Mouse (Mus musculus) mouse embryonic stem cell (cell line): ENCODE data around the gene Tmem199.

Experiments
- in situ Hi-C, 2 experiments: fragments of 300-500 bp; cut with MboI; formaldehyde crosslinking; loops; 1 replicate in 1 of 2; 3 replicates in 1 of 2; pipeline ENCODE4 v1.14.3; 2019 to 2020; ENCODE audit warnings: low sequenced_read_pairs in 2 of 2, low pct_unique_long_range_greater_than_20kb in 1 of 2, mixed read lengths in 1 of 2; ENCODE audit not compliant: unreplicated experiment in 1 of 2

Gene Tmem199

GRCm38 (mm10) chr11:78512025-78512957 lies at the start of gene Tmem199, which contains the start of gene Poldip2:
Gene Tmem199 (minus strand): TSS chr11:78512172.
Gene Poldip2 (plus strand): TSS chr11:78512193.
- in situ Hi-C loops: no loop called here

- in situ Hi-C loops: loop anchor here in 1 of 2 experiments (10.0 to 25.0 kb wide), 2 partner anchors 274 to 377 kb away; no protein-coding TSS in a partner anchor
Measured at GRCm38 (mm10) chr11:78560447-78560846, 48.5 kb upstream of the Tmem199 start.

DNA sequence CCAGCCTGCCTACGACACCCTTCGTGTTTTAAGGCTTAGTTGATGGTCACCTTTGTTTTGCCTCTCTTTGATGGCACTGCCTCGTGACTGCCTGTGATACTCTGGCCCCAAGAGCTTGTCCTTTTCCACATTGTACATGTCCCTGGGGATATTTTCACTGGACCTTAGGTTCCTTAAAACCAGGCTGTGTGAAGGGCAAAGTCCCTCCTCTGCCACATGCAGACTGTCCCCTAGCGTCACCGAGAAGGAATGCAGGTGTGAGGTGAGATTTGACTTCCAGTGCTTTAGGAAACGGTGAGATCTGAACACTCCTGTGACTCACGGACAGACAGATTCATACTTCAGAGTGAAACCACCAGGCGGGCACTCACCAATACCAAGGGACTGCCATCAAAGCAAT lies 45.3 kb upstream of the Tmem199 start:
- in situ Hi-C loops: loop anchor here in 1 of 2 experiments (25.0 kb wide), 1 partner anchor 380 kb away; no protein-coding TSS in a partner anchor

DNA sequence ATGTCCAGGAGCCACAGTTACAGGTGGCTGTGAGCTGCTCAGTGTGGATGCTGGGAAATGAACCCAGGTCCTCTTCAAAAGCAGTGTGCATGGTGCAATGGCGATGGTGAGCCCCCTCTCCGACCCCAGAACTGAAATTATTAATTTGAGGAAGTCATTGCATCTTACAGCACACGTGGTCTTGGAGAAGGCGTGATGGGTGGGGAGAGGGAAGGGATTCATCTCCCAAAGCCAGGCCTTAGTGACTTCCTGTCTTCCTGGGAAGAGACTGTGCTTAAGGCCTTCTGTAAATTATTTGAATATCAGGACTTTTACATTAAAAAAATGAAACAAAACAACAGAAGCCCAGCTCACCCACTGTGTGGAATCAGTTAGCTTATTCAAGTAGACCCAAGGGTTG lies 44.1 kb upstream of the Tmem199 start:
- in situ Hi-C loops: loop anchor here in 1 of 2 experiments (25.0 kb wide), 1 partner anchor 381 kb away; no protein-coding TSS in a partner anchor

DNA sequence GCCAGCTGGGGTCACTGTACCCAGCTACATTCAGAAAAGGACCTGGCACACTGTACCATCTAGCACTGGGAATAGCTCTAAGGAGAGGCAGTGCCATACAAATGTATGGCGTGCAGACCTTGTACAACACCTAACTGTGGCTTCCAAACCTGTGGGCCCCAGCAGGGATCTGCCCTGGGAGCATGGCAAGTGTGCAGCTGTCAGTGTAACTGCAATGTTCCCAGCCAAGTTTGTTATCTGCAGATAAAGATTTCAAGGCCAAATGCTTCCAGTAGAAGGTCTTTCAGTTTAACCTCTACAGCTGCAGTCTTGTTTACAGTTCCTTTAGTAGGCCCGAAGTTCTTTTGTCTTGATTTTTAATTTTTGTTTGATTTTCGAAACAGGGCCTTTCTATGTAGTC lies 43.7 kb upstream of the Tmem199 start:
- in situ Hi-C loops: loop anchor here in 1 of 2 experiments (25.0 kb wide), 1 partner anchor 382 kb away; no protein-coding TSS in a partner anchor

GRCm38 (mm10) chr11:78551059-78551398 lies 39.1 kb upstream of the Tmem199 start:
- in situ Hi-C loops: loop anchor here in 1 of 2 experiments (25.0 kb wide), 1 partner anchor 386 kb away; no protein-coding TSS in a partner anchor

- in situ Hi-C loops: loop anchor here in 1 of 2 experiments (25.0 kb wide), 1 partner anchor 387 kb away; no protein-coding TSS in a partner anchor
Measured at GRCm38 (mm10) chr11:78550168-78551058, 38.4 kb upstream of the Tmem199 start, which contains the start of gene Tmem97. Gene Tmem97 (minus strand): TSS chr11:78550777.

- in situ Hi-C loops: no loop called here
Measured at GRCm38 (mm10) chr11:78549491-78549987, 37.6 kb upstream of the Tmem199 start.

DNA sequence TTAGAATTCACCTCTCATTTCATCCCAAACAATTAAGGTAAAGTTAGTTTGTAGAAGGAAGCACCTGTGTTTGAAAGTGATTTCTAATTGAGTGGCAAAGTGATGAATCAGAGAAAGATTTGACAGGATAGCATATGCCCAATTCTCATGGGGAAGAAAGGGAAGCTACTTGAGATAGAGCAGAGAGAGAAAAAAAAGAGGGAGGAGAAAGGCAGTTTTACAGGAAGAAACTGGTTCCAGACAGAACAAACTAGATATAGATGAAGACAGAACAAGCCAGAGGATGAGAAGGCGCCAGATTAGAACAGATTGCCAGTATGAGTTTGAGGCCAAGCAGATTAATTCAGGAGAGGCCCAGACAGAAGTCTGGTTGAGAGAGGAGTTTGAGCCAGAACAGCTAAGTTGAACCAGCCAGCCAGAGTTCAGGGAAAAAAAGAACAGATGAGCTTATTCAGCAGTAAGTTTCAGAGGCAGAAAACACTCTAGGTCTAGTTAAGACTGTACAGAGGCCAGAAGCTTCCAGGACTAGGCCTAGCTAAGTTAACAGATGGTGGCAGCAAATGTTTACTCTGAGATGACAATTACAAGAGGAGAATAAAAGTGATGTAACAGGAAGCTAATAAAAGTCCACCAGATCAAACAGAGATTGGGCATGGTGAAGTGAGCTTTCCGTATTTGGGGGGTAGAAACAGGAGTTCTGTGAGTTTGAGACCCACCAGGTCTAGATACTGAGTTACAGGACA lies 35.9 kb upstream of the Tmem199 start:
- in situ Hi-C loops: no loop called here

DNA sequence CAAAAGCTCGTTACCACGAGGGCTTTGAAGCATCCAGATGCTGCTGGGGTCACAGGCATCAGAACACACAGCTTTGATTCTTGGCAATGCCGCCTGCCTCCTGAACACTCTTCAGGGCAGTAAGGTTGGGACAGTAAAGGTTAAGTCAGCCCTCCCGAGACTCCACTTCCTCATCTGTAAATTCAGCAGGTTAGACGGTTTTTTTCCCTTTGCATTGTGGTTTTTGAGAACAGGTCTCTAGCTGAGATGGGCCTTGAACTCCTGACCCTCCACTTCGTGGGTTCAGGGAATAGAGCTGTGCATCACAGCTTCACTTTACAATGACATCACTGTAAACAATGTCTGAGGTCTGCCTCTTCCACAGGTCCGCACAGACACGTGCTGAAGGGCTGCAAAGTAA lies 33.2 kb upstream of the Tmem199 start:
- in situ Hi-C loops: no loop called here

DNA sequence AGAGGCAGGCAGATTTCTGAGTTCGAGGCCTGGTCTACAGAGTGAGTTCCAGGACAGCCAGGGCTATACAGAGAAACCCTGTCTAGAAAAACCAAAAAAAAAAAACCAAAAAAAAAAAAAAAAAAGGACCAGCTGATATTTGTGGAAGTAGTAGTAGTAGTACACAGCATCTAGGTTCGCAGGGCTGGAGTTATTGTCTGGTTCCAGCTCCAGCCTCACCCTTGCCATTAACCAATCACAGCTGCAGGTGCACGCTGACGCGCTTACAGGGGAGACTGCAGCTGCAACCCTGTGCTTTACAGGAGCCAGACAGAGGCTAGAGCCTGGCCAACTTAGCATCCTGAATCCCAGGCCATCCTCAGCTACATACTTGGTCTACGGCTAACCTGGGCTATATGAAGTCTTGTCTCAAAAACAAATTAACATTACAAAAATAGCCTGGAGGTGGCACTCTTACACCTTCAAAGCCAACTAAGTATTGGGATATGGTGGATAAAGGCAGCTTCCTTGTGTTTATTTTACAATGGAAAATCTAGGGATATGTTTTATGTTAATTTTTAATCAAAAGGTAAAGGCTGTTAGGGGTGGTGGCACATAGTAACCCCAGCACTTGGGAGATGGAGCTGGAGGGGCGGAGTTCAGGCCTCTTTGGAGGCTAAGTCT lies 32.6 kb upstream of the Tmem199 start:
- in situ Hi-C loops: no loop called here

DNA sequence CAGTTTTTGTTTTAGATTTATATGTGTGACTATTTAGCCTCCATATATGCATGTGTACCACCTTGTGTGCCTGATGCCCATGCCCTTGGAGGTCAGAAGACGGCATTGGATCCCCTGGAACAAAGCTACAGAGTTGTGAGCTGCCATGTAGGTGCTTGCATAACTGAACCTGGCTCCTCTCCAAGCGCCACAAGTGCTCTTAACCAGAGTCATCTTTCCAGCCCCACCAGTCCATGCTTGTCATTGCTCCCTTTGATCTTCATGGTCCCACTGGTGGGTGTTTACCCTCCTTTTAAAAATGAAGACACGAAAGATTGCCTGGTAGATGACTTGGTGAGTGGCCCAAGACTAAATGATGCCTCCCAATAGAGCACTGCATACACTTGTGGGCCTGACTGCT lies 28.4 kb upstream of the Tmem199 start:
- in situ Hi-C loops: no loop called here

DNA sequence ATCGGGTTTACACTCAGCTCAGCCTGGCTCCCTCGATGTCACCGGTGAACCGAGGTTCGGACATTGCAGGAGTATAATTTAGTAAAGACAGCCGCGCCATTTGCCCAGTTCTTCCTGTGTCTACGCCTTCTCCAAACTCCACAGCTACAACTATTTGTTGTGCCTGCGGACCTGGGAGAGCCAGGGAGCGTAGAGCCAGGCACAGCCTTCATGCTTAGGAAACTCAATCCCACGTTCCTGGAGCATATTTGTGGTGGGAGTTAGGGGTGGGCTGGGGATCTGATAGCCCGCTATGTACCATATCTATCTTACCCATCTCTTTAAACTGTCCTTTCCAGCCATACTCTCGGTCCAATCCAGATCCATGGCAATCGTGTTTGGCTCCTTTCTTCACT lies 24.7 kb upstream of the Tmem199 start:
- in situ Hi-C loops: no loop called here

- in situ Hi-C loops: no loop called here
Measured at GRCm38 (mm10) chr11:78536080-78536689, 24.2 kb upstream of the Tmem199 start, which contains the start of the genes Tnfaip1 and Ift20. Gene Tnfaip1 (minus strand): TSS chr11:78536332. Gene Ift20 (plus strand): TSS chr11:78536361.

DNA sequence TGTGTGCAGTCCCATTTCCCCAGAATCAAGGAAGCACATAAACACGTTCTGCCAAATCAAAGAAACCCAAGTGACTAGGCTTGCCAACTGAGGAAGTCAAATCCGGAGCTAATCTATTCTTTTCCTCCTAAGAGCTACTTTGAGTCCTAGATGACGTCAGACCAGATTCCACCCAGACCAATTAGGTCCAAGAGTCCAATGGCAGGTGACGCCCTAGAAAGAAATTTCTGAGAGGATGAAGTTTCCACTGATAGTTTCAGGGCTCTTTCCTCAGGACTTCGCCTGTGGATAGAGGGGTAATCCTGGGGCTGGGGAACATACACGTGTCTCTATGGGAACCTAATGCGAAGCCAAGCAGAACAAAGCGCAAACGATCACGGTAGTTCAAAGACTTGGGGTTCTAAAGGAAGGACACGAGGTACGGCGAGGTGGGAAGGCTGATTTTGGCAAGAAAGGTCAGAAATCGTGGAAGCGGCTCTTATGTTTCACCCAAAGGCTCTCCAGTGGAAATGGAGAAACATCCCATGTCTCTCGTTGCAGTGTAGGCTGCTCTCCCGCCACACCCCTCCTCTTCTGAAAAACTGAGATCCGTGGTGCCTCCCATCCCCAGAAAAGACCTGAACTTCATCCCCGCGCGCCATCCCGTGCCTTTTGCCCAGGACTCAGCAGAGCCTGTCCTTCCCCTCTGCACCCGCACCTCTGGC lies 23.6 kb upstream of the Tmem199 start:
- in situ Hi-C loops: no loop called here

DNA sequence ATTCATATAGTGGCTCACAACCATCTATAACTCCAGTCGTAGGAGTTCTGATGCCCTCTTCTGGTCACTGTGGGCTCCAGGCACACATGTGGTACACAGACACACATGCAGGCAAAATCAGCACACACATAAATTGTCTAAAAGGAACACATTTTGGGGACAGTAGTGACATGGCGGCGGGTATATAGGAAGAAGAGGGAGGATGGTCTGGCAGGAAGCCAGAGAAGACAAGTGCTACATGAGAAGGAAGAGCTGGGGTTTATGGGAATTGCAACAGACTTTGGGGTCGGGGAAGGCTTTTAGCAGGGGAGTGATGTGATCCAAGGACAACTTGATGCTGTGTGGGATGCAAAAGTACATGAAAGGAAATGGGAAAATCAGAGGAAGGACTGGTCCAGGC lies 22.5 kb upstream of the Tmem199 start:
- in situ Hi-C loops: no loop called here
